Mouse (Mus musculus) lung, adult 2 months (tissue): ENCODE measurements around the gene Ntn1. TPM values are rescaled to one million over a fixed set of nuclear protein-coding genes. Genes with fewer than 3 reads are reported as not detected.

Source experiments
- DNase-seq: peaks from one replicate; pipeline ENCODE4 v3.0.0; 2022
- H3K4me1 ChIP-seq: fragments of 200-500 bp; 2 replicates; pipeline ENCODE4 v1.6.1; 2011; ENCODE audit warnings: low read length; ENCODE audit not compliant: control insufficient read depth, insufficient read depth
- H3K4me3 ChIP-seq: fragments of 200-500 bp; replicated peaks from 2 replicates; pipeline ENCODE3; 2011; ENCODE audit warnings: low read depth, mild to moderate bottlenecking, control low read depth, low read length; ENCODE audit errors: extremely low read depth
- CTCF ChIP-seq: fragments of 200-500 bp; IDR thresholded peaks from 2 replicates; pipeline ENCODE4 v1.5.1; 2011; ENCODE audit warnings: mild to moderate bottlenecking, low read length, control low read depth; ENCODE audit not compliant: insufficient read depth
- POLR2A ChIP-seq: fragments of 200-500 bp; IDR thresholded peaks from 2 replicates; pipeline ENCODE4 v1.6.1; 2011; ENCODE audit warnings: low read depth, mild to moderate bottlenecking, control low read depth, low read length, borderline replicate concordance; ENCODE audit errors: extremely low read depth
- WGBS: fragments of 180-500 bp; shearing (Covaris S2); methylation state at CpG from one replicate; pipeline ENCODE4 v1.1.7; 2018; 5-methylcytosine and 5-hydroxymethylcytosine counted together
- polyA plus RNA-seq: library from polyadenylated mRNA; depleted of rRNA; stranded (reverse); fragments of >200 nt; gene quantifications from 2 replicates; pipeline ENCODE4 v1.2.3, GENCODE M21; 2012

The Ntn1 gene
- polyA plus RNA-seq, 1 experiment = 58.8 TPM

- WGBS = 97% methylated on average over 6 of the region's 6 CpGs
- Histone ChIP-seq H3K4me3 (no peak overlapping the region), H3K4me1 (peaks cover 3% of the 10 kb centered on the region; the same call in 1 of the 2 replicates)
- no peak for DNase-seq
- TF ChIP-seq CTCF (peak; percentile 53; the same call in 1 of the 2 replicates), POLR2A (no peak)
These were observed 140.2 kb downstream of the Ntn1 start for GRCm38 (mm10) chr11:68260399-68260798.

DNA sequence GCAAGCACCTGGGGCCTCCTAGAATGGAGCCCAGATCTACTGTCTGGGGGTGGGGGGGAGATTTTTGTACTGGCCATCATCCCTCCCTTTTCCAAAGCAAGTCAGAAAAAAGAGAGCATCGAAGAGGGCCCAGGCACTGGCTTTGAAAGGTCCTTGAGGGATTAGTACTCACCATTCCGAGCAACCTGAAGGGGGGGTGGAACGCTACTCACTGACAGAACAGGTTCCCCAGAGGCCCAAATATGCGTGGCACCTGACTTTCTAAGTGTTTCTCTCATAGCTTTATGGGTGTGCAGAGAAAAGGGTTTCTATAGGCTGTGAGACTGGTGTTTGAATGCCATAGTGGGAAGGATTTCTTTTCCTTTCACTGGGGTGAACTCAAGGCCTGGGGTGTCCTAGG is 142.1 kb downstream of the Ntn1 start:
- TF ChIP-seq CTCF (no peak), POLR2A (no peak)
- Histone ChIP-seq H3K4me3 (no peak overlapping the region), H3K4me1 (no peaks in the 10 kb centered on the region; the same call in 1 of the 2 replicates)
- DNase-seq = no peak
- WGBS = 64% methylated on average over 4 of the region's 4 CpGs

GRCm38 (mm10) chr11:68253531-68253930 is 147.1 kb downstream of the Ntn1 start:
- TF ChIP-seq POLR2A (no peak), CTCF (no peak)
- Histone ChIP-seq H3K4me1 (no peaks in the 10 kb centered on the region; the same call in 1 of the 2 replicates), H3K4me3 (no peak overlapping the region)
- 53% methylated on average over 7 of the region's 7 CpGs for WGBS
- DNase-seq = no peak

DNA sequence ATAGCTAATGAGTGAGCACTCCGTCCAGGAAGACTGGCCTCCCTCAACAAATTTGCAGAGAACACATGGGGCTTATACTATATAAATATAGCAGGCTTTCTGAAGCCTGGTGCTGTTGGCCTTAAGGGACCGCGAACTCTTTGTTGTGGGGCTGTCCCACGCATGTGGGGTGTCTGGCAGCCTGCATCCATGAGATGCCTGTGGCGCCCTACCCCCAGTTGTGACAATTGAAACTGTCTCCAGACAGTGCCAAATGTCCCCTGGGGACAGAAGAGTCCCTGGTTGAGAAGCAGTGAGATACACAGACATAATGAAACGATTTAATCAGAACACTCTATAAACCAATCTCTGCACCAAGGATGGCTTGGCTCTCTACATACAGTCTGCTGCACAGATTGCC is 150.5 kb downstream of the Ntn1 start:
- no peaks in the 10 kb centered on the region; the same call in 1 of the 2 replicates for H3K4me1 ChIP-seq
- DNase-seq = no peak
- no peak for TF ChIP-seq CTCF
- no peak for TF ChIP-seq POLR2A
- no peak overlapping the region for H3K4me3 ChIP-seq
- WGBS = 86% methylated on average over 6 of the region's 6 CpGs

- Histone ChIP-seq H3K4me1 (no peaks in the 10 kb centered on the region), H3K4me3 (no peak overlapping the region)
- no peak for DNase-seq
- TF ChIP-seq POLR2A = no peak
- TF ChIP-seq CTCF = no peak
- 66% methylated on average over 6 of the region's 6 CpGs for WGBS
These were observed 152.7 kb downstream of the Ntn1 start for GRCm38 (mm10) chr11:68247897-68248296.

DNA sequence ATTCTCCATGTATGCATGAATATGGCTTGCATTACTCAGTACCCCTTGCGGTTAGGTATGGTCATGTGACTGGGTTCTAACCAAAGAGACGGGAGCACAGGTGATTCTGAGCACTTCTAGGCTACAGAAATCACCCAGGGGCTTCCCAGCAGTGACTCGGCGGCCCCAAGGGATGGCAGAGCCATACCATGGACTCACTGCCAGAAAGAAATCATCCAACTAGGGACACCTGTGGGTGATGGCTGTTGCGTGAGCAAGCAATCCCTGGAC is 155.7 kb downstream of the Ntn1 start:
- TF ChIP-seq POLR2A (no peak), CTCF (no peak)
- 93% methylated on average over 5 of the region's 5 CpGs for WGBS
- H3K4me3 ChIP-seq = no peak overlapping the region
- no peak for DNase-seq
- no peaks in the 10 kb centered on the region for H3K4me1 ChIP-seq

GRCm38 (mm10) chr11:68244254-68244991 is 156.2 kb downstream of the Ntn1 start:
- DNase-seq = no peak
- Histone ChIP-seq H3K4me1 (no peaks in the 10 kb centered on the region), H3K4me3 (no peak overlapping the region)
- TF ChIP-seq CTCF (no peak), POLR2A (no peak)
- WGBS = 83% methylated on average over 16 of the region's 16 CpGs

DNA sequence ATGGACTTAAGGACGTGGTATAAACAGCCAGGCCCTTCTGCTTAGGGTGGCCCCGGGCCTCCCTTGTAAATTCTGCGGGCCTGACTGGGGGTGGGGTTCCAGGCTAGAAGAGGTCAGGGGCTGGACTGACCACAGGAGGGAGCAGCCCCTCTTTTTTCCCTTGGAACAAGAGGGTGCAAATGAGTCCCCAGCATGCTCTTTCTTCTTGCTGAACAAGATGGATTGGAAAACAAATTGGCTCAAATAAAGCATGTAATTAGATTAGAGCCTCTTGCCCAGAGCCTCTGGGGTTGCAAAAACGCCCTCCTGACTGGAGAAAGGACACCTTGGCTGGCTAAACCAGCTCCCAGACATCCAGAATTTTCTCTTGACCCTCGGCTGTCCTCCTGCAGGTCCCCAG is 160.9 kb downstream of the Ntn1 start:
- WGBS = 74% methylated on average over 5 of the region's 5 CpGs
- Histone ChIP-seq H3K4me1 (no peaks in the 10 kb centered on the region), H3K4me3 (no peak overlapping the region)
- no peak for TF ChIP-seq CTCF
- no peak for TF ChIP-seq POLR2A
- DNase-seq = no peak

DNA sequence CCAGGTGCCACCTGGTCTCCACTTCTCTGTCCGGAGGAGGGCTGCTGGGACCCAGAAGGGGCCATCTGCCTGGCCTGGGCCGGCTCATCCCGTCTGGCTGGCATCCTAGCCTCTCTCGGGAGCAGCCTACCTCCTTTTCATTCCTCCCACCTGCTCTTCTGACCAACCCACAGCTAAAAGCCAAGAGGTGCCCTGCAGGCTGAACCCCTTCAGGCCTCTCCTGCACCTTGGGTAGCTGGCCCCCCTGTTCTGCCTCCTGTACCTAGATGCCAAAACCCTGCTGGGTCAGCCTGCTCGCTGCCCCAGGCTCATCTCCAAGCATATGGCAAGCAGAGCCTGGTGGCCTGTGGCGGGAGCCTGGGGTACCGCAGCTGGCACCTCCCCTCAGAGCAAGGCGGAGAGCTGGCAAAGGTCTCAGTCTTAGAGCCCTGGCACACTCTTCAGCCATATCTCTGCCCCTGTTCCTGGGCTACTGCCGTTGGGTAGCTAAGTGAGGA is 167.1 kb downstream of the Ntn1 start:
- TF ChIP-seq POLR2A (no peak), CTCF (no peak)
- H3K4me1 ChIP-seq = no peaks in the 10 kb centered on the region
- DNase-seq = no peak
- H3K4me3 ChIP-seq = no peak overlapping the region
- WGBS = 90% methylated on average over 9 of the region's 9 CpGs

DNA sequence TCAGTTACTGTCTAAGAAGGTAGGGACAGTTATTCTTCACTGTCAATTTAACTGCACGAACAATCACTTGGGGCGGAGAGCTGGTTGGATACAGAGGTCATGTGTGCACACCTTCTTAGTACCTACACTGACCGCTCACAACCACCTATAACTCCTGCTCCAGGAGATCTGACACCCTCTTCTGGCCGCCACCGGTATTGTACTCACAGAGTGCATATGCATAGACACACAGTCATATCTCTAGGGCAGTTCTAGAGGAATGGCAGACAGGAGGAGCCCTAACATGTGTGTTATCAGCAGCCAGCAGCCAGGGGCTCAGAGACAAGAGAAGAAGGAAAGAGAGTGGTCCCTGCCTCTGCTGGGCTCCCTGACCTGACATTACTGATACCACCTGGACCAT is 169.1 kb downstream of the Ntn1 start:
- H3K4me3 ChIP-seq = no peak overlapping the region
- TF ChIP-seq CTCF = no peak
- no peak for TF ChIP-seq POLR2A
- no peaks in the 10 kb centered on the region for H3K4me1 ChIP-seq
- DNase-seq = no peak
- WGBS = 98% methylated on average over 5 of the region's 5 CpGs
